Mouse (Mus musculus) adrenal gland, adult 2 months (tissue): Measurements from ENCODE around the gene 1110008L16Rik. TPM values are rescaled to one million over a fixed set of nuclear protein-coding genes. Genes with fewer than 3 reads are reported as not detected.
"Not testable (repeated sequence)": the region's sequence is repeated elsewhere in the genome, so short reads cannot be mapped to it uniquely, and the experiment has no call there.

Experiments
- DNase-seq: peaks from one replicate; pipeline ENCODE4 v3.0.0; 2021
- polyA plus RNA-seq: library from polyadenylated mRNA; depleted of rRNA; stranded (reverse); fragments of >200 nt; gene quantifications from 2 replicates; pipeline ENCODE4 v1.2.3, GENCODE M21; 2012; rRNA removed
- total RNA-seq, 2 experiments: library from RNA; stranded (reverse); gene quantifications; 2 replicates each; pipeline ENCODE4 v1.2.3; 2021

Gene 1110008L16Rik
- total and polyA plus RNA-seq, 3 experiments, result 4.5 to 20.7 (median 18.0) TPM

DNA sequence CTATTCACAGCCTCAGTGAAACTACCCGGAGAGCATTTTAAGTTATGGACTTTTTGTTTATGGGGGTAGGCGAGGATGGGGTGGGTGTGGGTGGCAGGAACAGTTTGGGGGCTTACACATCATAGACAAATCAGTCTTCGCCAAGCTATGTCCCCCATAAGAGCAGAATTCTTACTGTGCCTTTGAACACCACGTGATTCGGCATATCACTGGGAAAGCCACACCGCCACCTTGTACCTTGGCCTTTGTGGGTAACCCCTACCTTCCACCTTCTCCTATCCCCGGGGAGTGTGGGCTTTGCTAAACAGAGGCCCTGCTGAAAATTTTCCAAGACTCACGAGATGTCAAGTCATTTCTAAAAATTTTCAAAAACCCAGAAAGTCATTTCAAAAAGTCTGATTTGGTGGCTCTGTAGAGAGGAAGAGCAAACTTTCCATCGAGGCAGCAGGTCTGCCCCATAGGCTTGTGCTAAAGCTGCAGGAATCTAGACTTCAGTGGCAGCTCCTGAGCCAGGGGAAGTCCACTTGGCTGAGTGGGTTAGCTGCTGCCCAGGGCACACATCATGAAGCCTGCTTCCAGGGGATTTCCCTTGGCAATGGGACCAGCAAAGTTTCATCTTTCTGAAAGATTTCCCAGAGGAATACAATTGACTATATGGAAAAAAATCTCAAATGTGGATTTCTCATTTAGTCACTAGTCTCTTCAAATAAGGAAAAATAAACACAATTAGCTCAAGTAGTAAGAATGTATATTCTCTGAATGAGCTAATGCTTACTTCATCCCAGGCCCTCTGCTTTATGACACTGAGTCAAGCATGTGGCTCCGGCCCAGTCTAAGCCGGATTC, 93.6 kb downstream of the 1110008L16Rik start:
- DNase-seq, result no peak

GRCm38 (mm10) chr12:55395601-55396000, 96.2 kb downstream of the 1110008L16Rik start:
- DNase-seq, result not testable (repeated sequence)

DNA sequence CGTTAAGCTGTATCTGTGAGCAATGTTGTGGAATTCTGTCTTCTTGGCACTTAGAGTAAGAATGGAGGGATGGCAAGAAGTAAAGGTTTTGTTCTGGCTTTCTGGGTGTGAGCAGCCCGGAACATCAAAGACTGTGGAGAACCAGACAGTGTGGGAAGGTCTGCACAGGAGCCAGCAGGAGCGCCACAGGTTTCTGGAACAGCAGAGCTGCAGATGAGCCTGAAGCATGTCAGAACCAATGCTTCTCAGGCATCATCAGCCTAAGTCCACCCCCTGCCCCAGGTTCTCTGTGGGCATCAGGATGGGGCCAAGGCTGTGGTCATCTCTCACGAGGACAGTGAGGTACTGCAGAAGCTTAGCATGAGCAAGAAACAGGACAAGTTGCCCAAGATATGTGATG, 97.2 kb downstream of the 1110008L16Rik start:
- no peak for DNase-seq

GRCm38 (mm10) chr12:55397544-55398239, 98.3 kb downstream of the 1110008L16Rik start:
- DNase-seq, result no peak

DNA sequence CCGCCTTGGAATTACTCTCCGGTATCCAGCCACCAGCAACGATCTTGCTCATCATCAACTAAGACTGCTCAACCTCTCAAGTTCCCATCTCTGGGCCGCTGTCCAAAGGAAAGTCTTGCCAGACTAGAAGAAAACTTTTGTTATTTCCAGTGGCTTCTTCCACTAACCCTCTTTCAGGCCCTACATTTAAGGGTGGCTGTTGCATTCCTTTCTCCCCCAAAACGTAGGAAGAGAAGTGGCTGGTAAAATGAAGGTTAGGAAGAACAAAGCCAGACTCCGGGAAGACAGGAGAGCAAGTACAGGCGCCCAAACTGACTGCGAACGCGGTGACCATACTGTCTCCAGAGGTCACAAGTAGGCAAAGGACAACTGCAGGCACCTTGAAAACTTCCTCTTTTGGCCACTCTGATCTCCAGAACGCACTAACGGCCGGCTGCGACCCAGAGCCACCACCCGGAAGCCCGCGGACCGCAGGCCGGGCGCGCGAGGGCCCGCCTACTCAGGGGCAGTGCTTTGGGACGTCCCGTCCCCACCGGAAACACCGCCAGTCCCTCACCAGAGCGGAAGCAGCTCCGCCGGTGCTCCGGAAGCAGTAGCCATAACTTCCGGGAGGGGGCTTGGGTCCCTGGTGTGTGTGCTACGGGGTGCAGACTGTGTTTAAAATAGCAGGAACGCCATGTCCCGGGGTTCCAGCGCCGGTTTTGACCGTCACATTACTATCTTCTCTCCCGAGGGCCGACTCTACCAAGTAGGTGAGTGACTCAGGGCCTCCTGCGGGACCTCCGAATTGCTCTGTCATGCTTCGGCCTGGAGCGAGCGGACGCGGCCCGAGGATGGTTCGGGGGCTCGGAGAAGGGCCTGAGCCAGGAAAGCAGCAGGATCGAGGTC, 99.1 kb downstream of the 1110008L16Rik start:
- peak; percentile 95 for DNase-seq

GRCm38 (mm10) chr12:55399128-55399677, 99.8 kb downstream of the 1110008L16Rik start:
- no peak for DNase-seq

DNA sequence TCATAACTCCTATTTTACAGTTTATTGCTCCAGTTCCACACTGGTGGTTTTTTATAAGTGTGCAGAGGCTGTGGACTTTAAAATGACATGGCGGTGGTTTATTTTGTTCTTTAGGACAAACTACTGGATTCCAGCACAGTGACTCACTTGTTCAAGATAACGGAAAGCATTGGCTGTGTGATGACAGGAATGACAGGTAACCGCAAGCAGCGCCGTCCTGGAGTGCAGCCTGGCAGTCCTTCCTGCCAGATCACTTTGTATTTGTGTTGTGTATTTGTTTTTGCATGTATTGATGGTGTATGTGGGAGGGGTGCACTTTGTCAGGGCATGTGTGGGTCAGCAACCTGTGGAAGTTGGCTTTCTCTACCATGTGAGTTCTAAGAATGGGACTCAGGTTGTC, 108.5 kb downstream of the 1110008L16Rik start:
- DNase-seq, result no peak

GRCm38 (mm10) chr12:55415255-55415654, 115.9 kb downstream of the 1110008L16Rik start:
- no peak for DNase-seq

DNA sequence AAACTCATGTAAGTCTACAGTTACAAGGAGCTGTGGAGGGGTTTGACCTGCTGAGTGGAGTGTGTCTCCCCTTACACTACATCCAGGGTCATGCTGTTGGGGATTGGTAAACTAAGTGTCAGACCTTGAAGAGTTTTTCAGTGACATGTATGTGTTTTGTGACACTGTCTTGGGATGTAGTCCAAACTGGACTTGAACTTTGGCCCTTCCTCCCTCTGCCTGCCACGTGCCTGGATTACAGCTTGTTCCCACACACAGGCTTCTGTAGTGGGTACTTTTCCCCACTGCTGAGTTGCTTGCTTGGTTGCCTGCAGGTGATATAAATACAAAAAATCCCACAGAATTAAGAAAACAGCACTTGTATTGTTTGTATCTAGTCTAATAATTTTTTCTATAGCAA, 116.4 kb downstream of the 1110008L16Rik start:
- DNase-seq, result peak; percentile 41

DNA sequence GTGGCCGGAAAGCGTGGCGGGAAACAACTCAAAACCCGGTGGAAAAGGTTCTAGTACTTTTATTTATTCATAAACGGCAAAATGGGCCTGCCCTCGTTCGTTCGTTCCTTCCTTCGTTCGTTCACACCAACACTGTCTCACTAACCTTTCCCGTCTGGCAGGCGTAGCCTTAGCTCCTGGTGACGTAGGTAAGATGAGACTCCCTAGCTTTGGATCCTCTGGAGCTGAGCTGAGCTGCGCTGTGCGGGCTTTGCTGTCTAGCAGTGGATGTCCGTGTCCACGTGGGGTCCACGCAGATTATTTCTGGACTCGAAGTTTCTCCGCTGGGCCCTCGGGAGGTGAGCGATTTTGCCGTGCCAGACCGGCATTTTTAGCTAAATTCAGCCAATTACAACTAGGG, 120.8 kb downstream of the 1110008L16Rik start:
- no peak for DNase-seq

- DNase-seq, result no peak
Observed at GRCm38 (mm10) chr12:55422057-55422456, 122.7 kb downstream of the 1110008L16Rik start.

- DNase-seq, result no peak
Observed at GRCm38 (mm10) chr12:55426300-55426699, 126.9 kb downstream of the 1110008L16Rik start.

GRCm38 (mm10) chr12:55429201-55429600, 129.8 kb downstream of the 1110008L16Rik start:
- no peak for DNase-seq

DNA sequence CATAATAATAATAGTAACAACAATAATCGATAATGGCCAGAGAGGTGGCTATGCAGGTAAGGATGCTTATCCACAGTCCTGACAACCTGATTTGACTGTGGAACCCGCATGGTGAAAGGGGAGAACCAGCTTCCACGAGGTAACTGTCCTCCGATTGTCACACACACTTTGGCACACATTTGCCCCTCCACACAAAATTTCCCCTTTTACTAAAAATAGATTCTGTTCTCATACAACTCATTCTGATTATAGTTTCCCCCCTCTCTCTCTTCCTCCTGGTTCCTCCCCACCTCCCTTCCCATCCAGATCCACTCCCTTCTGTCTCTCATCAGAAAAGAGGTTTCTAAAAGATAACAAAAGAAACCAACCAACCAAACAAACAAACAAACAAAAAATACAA, 130.6 kb downstream of the 1110008L16Rik start:
- no peak for DNase-seq

Other genes with a start within 250 kb of the 1110008L16Rik start
- 10 to 100 TPM in 1 of 2 experiments, 1 to 10 TPM in 1; 8.9 to 11.6 TPM for gene 2700097O09Rik, start 219.5 kb upstream of the 1110008L16Rik start, total RNA-seq
- gene 2700097O09Rik, start 219.5 kb upstream of the 1110008L16Rik start, polyA plus RNA-seq, result 1.8 and 2.4 TPM in 2 replicates
- 100 to 1,000 TPM; 126 to 192 TPM for gene Srp54a, start 219.3 kb upstream of the 1110008L16Rik start, total RNA-seq
- gene Srp54a, start 219.3 kb upstream of the 1110008L16Rik start, polyA plus RNA-seq, result 24.5 and 30.0 TPM in 2 replicates
- 10 to 100 TPM in 1 of 2 experiments, 1 to 10 TPM in 1; 4.9 to 10.1 TPM for gene Fam177a, start 175.1 kb upstream of the 1110008L16Rik start, total RNA-seq
- 3.4 TPM in 2 replicates for gene Fam177a, start 175.1 kb upstream of the 1110008L16Rik start, polyA plus RNA-seq
- gene Srp54b, start 144.5 kb upstream of the 1110008L16Rik start, total RNA-seq, result 10 to 100 TPM; 65.2 to 78.5 TPM
- 50.4 and 75.2 TPM in 2 replicates for gene Srp54b, start 144.5 kb upstream of the 1110008L16Rik start, polyA plus RNA-seq
- 1 to 10 TPM; 2.1 to 8.9 TPM for gene 1700047I17Rik2, start 100.0 kb upstream of the 1110008L16Rik start, total RNA-seq
- gene 1700047I17Rik2, start 100.0 kb upstream of the 1110008L16Rik start, polyA plus RNA-seq, result not detected in 2 replicates
- 10 to 100 TPM; 42.0 to 85.9 TPM for gene Srp54c, start 69.4 kb upstream of the 1110008L16Rik start, total RNA-seq
- 4.1 and 8.5 TPM in 2 replicates for gene Srp54c, start 69.4 kb upstream of the 1110008L16Rik start, polyA plus RNA-seq
- gene Ppp2r3c, start 3.4 kb downstream of the 1110008L16Rik start, total RNA-seq, result 10 to 100 TPM; 11.3 to 12.9 TPM
- 0.39 and 0.40 TPM in 2 replicates for gene Ppp2r3c, start 3.4 kb downstream of the 1110008L16Rik start, polyA plus RNA-seq
- 100 to 1,000 TPM; 208 to 242 TPM for gene Psma6, start 84.6 kb downstream of the 1110008L16Rik start, total RNA-seq
- gene Psma6, start 84.6 kb downstream of the 1110008L16Rik start, polyA plus RNA-seq, result 12.5 and 14.8 TPM in 2 replicates
- gene Nfkbia, start 193.1 kb downstream of the 1110008L16Rik start, total RNA-seq, result 10 to 100 TPM; 90.6 to 94.6 TPM
- gene Nfkbia, start 193.1 kb downstream of the 1110008L16Rik start, polyA plus RNA-seq, result 197 and 256 TPM in 2 replicates